Mouse (Mus musculus) CH12.LX (cell line): ENCODE data around the gene 4930523C07Rik.

Experiments
- CHD2 ChIP-seq: IDR thresholded peaks from 2 replicates; pipeline ENCODE4 v1.6.1; 2011; ENCODE audit warnings: low read length, improper control_type of control experiment
- HCFC1 ChIP-seq: IDR thresholded peaks from 2 replicates; pipeline ENCODE4 v1.6.1; 2012; ENCODE audit warnings: low read depth, mild to moderate bottlenecking, inconsistent platforms, low read length, improper control_type of control experiment
- USF1 ChIP-seq: IDR thresholded peaks from 2 replicates; pipeline ENCODE4 v1.6.1; 2014; ENCODE audit warnings: low read depth, mild to moderate bottlenecking, inconsistent platforms, low read length, improper control_type of control experiment

- TF ChIP-seq USF1 (no peak), HCFC1 (no peak), CHD2 (no peak)
Measured at GRCm38 (mm10) chr1:160006919-160007588, 37.1 kb upstream of the 4930523C07Rik start.
